Mouse (Mus musculus): ENCODE data around the gene Plac1. TPM values are rescaled to one million over a fixed set of nuclear protein-coding genes. Genes with fewer than 3 reads are reported as not detected.
A peak's percentile ranks its signal among the peaks of the same experiment; 100 is the strongest.

The Plac1 gene
- polyA plus RNA-seq, 1 experiment from 2014 or later: 0.93 TPM

- TF ChIP-seq CTCF (IDR thresholded peaks at IDR 0.05; ENCODE audit: low read depth): no peak
- WGBS: 63% methylated on average over 6 of the region's 6 CpGs
- H3K4me3 ChIP-seq (ENCODE audit: low read depth, low read length): no peak overlapping the region
- H3K27ac ChIP-seq (ENCODE audit: low read depth, low read length): no peak overlapping the region
- no peak for ATAC-seq
- H3K4me2 ChIP-seq (replicated peaks; ENCODE audit: low read depth): no peak overlapping the region
- H3K9ac ChIP-seq (ENCODE audit: low read depth, low read length): no peak overlapping the region
- H3K9me3 ChIP-seq (ENCODE audit: control insufficient read depth): no peaks in the 10 kb centered on the region
- no peaks in the 10 kb centered on the region for H3K4me1 ChIP-seq (replicated peaks; ENCODE audit: control insufficient read depth, insufficient read depth, low read length)
- no peaks in the 10 kb centered on the region for H3K36me3 ChIP-seq (ENCODE audit: control insufficient read depth, insufficient read depth)
- H3K27me3 ChIP-seq (replicated peaks; ENCODE audit: control insufficient read depth, insufficient read depth, low read length): no peaks in the 10 kb centered on the region
Observed at GRCm38 (mm10) chrX:53224353-53224944, 15.5 kb downstream of the Plac1 start.

- no peaks in the 10 kb centered on the region for H3K9me3 ChIP-seq (ENCODE audit: control insufficient read depth)
- H3K36me3 ChIP-seq (ENCODE audit: control insufficient read depth, insufficient read depth): no peaks in the 10 kb centered on the region
- no peak overlapping the region for H3K27ac ChIP-seq (ENCODE audit: low read depth, low read length)
- no peak overlapping the region for H3K4me3 ChIP-seq (ENCODE audit: low read depth, low read length)
- H3K9ac ChIP-seq (ENCODE audit: low read depth, low read length): no peak overlapping the region
- WGBS: 82% methylated on average over 9 of the region's 9 CpGs
- no peaks in the 10 kb centered on the region for H3K4me1 ChIP-seq (replicated peaks; ENCODE audit: control insufficient read depth, insufficient read depth, low read length)
- TF ChIP-seq CTCF (IDR thresholded peaks at IDR 0.05; ENCODE audit: low read depth): no peak
- H3K4me2 ChIP-seq (replicated peaks; ENCODE audit: low read depth): no peak overlapping the region
- ATAC-seq: no peak
- no peaks in the 10 kb centered on the region for H3K27me3 ChIP-seq (replicated peaks; ENCODE audit: control insufficient read depth, insufficient read depth, low read length)
Observed at GRCm38 (mm10) chrX:53220855-53221254, 19.1 kb downstream of the Plac1 start.

GRCm38 (mm10) chrX:53214557-53215229 is 25.2 kb downstream of the Plac1 start:
- no peaks in the 10 kb centered on the region for H3K9me3 ChIP-seq (ENCODE audit: control insufficient read depth)
- TF ChIP-seq CTCF (IDR thresholded peaks at IDR 0.05; ENCODE audit: low read depth): no peak
- no peak overlapping the region for H3K27ac ChIP-seq (ENCODE audit: low read depth, low read length)
- 55% methylated on average over 7 of the region's 7 CpGs for WGBS
- H3K27me3 ChIP-seq (replicated peaks; ENCODE audit: control insufficient read depth, insufficient read depth, low read length): no peaks in the 10 kb centered on the region
- no peak overlapping the region for H3K4me3 ChIP-seq (ENCODE audit: low read depth, low read length)
- no peaks in the 10 kb centered on the region for H3K36me3 ChIP-seq (ENCODE audit: control insufficient read depth, insufficient read depth)
- no peak overlapping the region for H3K9ac ChIP-seq (ENCODE audit: low read depth, low read length)
- no peaks in the 10 kb centered on the region for H3K4me1 ChIP-seq (replicated peaks; ENCODE audit: control insufficient read depth, insufficient read depth, low read length)
- ATAC-seq: no peak
- H3K4me2 ChIP-seq (replicated peaks; ENCODE audit: low read depth): no peak overlapping the region

GRCm38 (mm10) chrX:53213838-53214237 is 26.1 kb downstream of the Plac1 start:
- no peak overlapping the region for H3K27ac ChIP-seq (ENCODE audit: low read depth, low read length)
- H3K9ac ChIP-seq (ENCODE audit: low read depth, low read length): no peak overlapping the region
- no peak overlapping the region for H3K4me3 ChIP-seq (ENCODE audit: low read depth, low read length)
- no peaks in the 10 kb centered on the region for H3K4me1 ChIP-seq (replicated peaks; ENCODE audit: control insufficient read depth, insufficient read depth, low read length)
- H3K27me3 ChIP-seq (replicated peaks; ENCODE audit: control insufficient read depth, insufficient read depth, low read length): no peaks in the 10 kb centered on the region
- H3K36me3 ChIP-seq (ENCODE audit: control insufficient read depth, insufficient read depth): no peaks in the 10 kb centered on the region
- TF ChIP-seq CTCF (IDR thresholded peaks at IDR 0.05; ENCODE audit: low read depth): no peak
- no peak for ATAC-seq
- no peak overlapping the region for H3K4me2 ChIP-seq (replicated peaks; ENCODE audit: low read depth)
- WGBS: 70% methylated on average over 2 of the region's 2 CpGs
- no peaks in the 10 kb centered on the region for H3K9me3 ChIP-seq (ENCODE audit: control insufficient read depth)

GRCm38 (mm10) chrX:53212485-53212884 is 27.4 kb downstream of the Plac1 start:
- no peak for TF ChIP-seq CTCF (IDR thresholded peaks at IDR 0.05; ENCODE audit: low read depth)
- Histone ChIP-seq H3K9me3 (ENCODE audit: control insufficient read depth) (no peaks in the 10 kb centered on the region), H3K4me2 (replicated peaks; ENCODE audit: low read depth) (no peak overlapping the region), H3K36me3 (ENCODE audit: control insufficient read depth, insufficient read depth) (no peaks in the 10 kb centered on the region), H3K4me1 (replicated peaks; ENCODE audit: control insufficient read depth, insufficient read depth, low read length) (no peaks in the 10 kb centered on the region), H3K9ac (ENCODE audit: low read depth, low read length) (no peak overlapping the region), H3K27me3 (replicated peaks; ENCODE audit: control insufficient read depth, insufficient read depth, low read length) (no peaks in the 10 kb centered on the region), H3K4me3 (ENCODE audit: low read depth, low read length) (no peak overlapping the region), H3K27ac (ENCODE audit: low read depth, low read length) (no peak overlapping the region)
- 35% methylated on average over 9 of the region's 9 CpGs for WGBS
- ATAC-seq: no peak; the same call in 1 of the 2 replicates

- H3K9me3 ChIP-seq (ENCODE audit: control insufficient read depth): no peaks in the 10 kb centered on the region
- no peaks in the 10 kb centered on the region for H3K4me1 ChIP-seq (replicated peaks; ENCODE audit: control insufficient read depth, insufficient read depth, low read length)
- no peak overlapping the region for H3K9ac ChIP-seq (ENCODE audit: low read depth, low read length)
- H3K27ac ChIP-seq (ENCODE audit: low read depth, low read length): no peak overlapping the region
- no peak overlapping the region for H3K4me3 ChIP-seq (ENCODE audit: low read depth, low read length)
- no peak overlapping the region for H3K4me2 ChIP-seq (replicated peaks; ENCODE audit: low read depth)
- H3K36me3 ChIP-seq (ENCODE audit: control insufficient read depth, insufficient read depth): no peaks in the 10 kb centered on the region
- no peak for TF ChIP-seq CTCF (IDR thresholded peaks at IDR 0.05; ENCODE audit: low read depth)
- H3K27me3 ChIP-seq (replicated peaks; ENCODE audit: control insufficient read depth, insufficient read depth, low read length): no peaks in the 10 kb centered on the region
- ATAC-seq: peak; percentile 43; the same call in 1 of the 2 replicates
- 53% methylated on average over 7 of the region's 7 CpGs for WGBS
Observed at GRCm38 (mm10) chrX:53211756-53212483, 28.0 kb downstream of the Plac1 start.

Data from intestine, postnatal 0 days (tissue).